Comparison of ENCODE assay signal across 8 mouse cellular contexts in the genomic region with DNA sequence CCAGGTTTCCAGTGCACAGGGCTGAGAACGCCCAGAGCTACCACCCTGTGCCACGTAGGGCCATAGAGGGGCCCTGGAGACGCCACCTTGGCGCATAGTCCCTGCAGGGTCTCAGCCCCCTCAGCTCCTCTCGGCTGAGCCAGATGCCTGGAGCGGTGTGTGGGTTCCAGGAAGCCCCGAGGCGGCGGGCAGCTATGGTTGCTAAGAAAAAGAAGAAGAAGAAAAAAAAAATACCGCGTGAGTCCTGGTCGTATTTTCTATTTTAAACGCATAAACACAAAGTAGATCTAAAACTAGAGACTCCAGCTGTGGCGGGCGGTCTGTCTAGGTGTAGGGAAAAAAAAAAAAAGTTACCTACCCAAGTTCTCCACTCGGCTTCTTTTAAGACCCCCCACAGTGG. TPM values are rescaled to one million over a fixed set of nuclear protein-coding genes. Genes with fewer than 3 reads are reported as not detected.
DNase-seq lines count a peak whose midpoint lies in the region; ATAC-seq and TF ChIP-seq lines count a peak whose summit lies in the region.

No protein-coding gene starts in this region.

- H3K4me3 ChIP-seq in hindbrain, embryonic 10.5 days = peak overlapping the region; percentile 56
- H3K4me3 ChIP-seq in hindbrain, embryonic 14.5 days (replicated peaks; ENCODE audit: low read length) = no peak overlapping the region
- no peak overlapping the region; the same call in 1 of the 2 replicates for H3K4me3 ChIP-seq in limb, embryonic 11.5 days (ENCODE audit: low read depth, low read length)
- H3K4me3 ChIP-seq in stomach, postnatal 0 days (ENCODE audit: low read depth, low read length) = no peak overlapping the region

- no peak for TF ChIP-seq EP300 in stomach, postnatal 0 days (optimal IDR thresholded peaks at IDR 0.05)

- no peaks in the 10 kb centered on the region for H3K36me3 ChIP-seq in hindbrain, embryonic 10.5 days
- no peaks in the 10 kb centered on the region for H3K36me3 ChIP-seq in hindbrain, embryonic 14.5 days (replicated peaks; ENCODE audit: control insufficient read depth, insufficient read depth)
- H3K36me3 ChIP-seq in limb, embryonic 11.5 days (ENCODE audit: control insufficient read depth, insufficient read depth, low read length) = no peaks in the 10 kb centered on the region
- no peaks in the 10 kb centered on the region for H3K36me3 ChIP-seq in stomach, postnatal 0 days (ENCODE audit: control insufficient read depth, insufficient read depth, low read length)

- H3K4me2 ChIP-seq in hindbrain, embryonic 14.5 days (replicated peaks) = no peak overlapping the region
- no peak overlapping the region for H3K4me2 ChIP-seq in limb, embryonic 11.5 days (ENCODE audit: low read depth, severe bottlenecking)
- H3K4me2 ChIP-seq in stomach, postnatal 0 days (replicated peaks; ENCODE audit: low read depth) = peak overlapping the region; percentile 70

- WGBS in hindbrain, embryonic 10.5 days = 46% methylated on average over 16 of the region's 16 CpGs
- 51% methylated on average over 16 of the region's 16 CpGs for WGBS in hindbrain, embryonic 14.5 days
- WGBS in limb, embryonic 11.5 days = 46% methylated on average over 16 of the region's 16 CpGs
- 53% methylated on average over 16 of the region's 16 CpGs for WGBS in stomach, postnatal 0 days

- no peak for ATAC-seq in hindbrain, embryonic 14.5 days (ENCODE audit: low FRiP score)
- no peak for ATAC-seq in limb, embryonic 11.5 days (ENCODE audit: insufficient number of reproducible peaks, low FRiP score, low TSS enrichment, low read depth)
- no peak for ATAC-seq in stomach, postnatal 0 days (ENCODE audit: low FRiP score, low TSS enrichment)

- H3K9ac ChIP-seq in hindbrain, embryonic 14.5 days = no peak overlapping the region
- H3K9ac ChIP-seq in limb, embryonic 11.5 days (ENCODE audit: low read length) = peak overlapping the region; percentile 34
- H3K9ac ChIP-seq in stomach, postnatal 0 days (ENCODE audit: low read length) = no peak overlapping the region

- H3K27ac ChIP-seq in hindbrain, embryonic 10.5 days = no peak overlapping the region
- H3K27ac ChIP-seq in hindbrain, embryonic 14.5 days = no peak overlapping the region
- no peak overlapping the region for H3K27ac ChIP-seq in limb, embryonic 11.5 days (replicated peaks; ENCODE audit: low read depth, low read length)
- H3K27ac ChIP-seq in stomach, postnatal 0 days (replicated peaks) = no peak overlapping the region

- H3K27me3 ChIP-seq in hindbrain, embryonic 10.5 days (ENCODE audit: insufficient read depth, poor library complexity, severe bottlenecking) = peaks cover 20% of the 10 kb centered on the region
- no peaks in the 10 kb centered on the region for H3K27me3 ChIP-seq in hindbrain, embryonic 14.5 days (ENCODE audit: control insufficient read depth, insufficient read depth, low read length)
- 0 out of 2 replicates have a peak, but pooled peaks cover 2% of the 10 kb centered on the region for H3K27me3 ChIP-seq in limb, embryonic 11.5 days (ENCODE audit: control insufficient read depth, insufficient read depth, low read length)
- H3K27me3 ChIP-seq in stomach, postnatal 0 days (ENCODE audit: control insufficient read depth, insufficient read depth, low read length) = no peaks in the 10 kb centered on the region

- H3K9me3 ChIP-seq in hindbrain, embryonic 10.5 days = no peaks in the 10 kb centered on the region
- no peaks in the 10 kb centered on the region for H3K9me3 ChIP-seq in hindbrain, embryonic 14.5 days (ENCODE audit: control insufficient read depth, low read length)
- no peaks in the 10 kb centered on the region for H3K9me3 ChIP-seq in limb, embryonic 11.5 days (ENCODE audit: control insufficient read depth, low read length)
- no peaks in the 10 kb centered on the region for H3K9me3 ChIP-seq in stomach, postnatal 0 days (ENCODE audit: control insufficient read depth, low read length)

- no peak for TF ChIP-seq CTCF in stomach, postnatal 0 days (IDR thresholded peaks at IDR 0.05; ENCODE audit: low read depth)

- H3K4me1 ChIP-seq in hindbrain, embryonic 10.5 days (replicated peaks) = peaks cover 39% of the 10 kb centered on the region
- 0 out of 2 replicates have a peak, but pooled peaks cover 15% of the 10 kb centered on the region for H3K4me1 ChIP-seq in hindbrain, embryonic 14.5 days (replicated peaks; ENCODE audit: control insufficient read depth, insufficient read depth, low read length)
- 0 out of 2 replicates have a peak, but pooled peaks cover 3% of the 10 kb centered on the region for H3K4me1 ChIP-seq in limb, embryonic 11.5 days (ENCODE audit: control insufficient read depth, insufficient read depth, low read length)
- 0 out of 2 replicates have a peak, but pooled peaks cover 5% of the 10 kb centered on the region for H3K4me1 ChIP-seq in stomach, postnatal 0 days (replicated peaks; ENCODE audit: control insufficient read depth, insufficient read depth)

- no peak for DNase-seq in hindbrain, embryonic 10.5 days (ENCODE audit: low spot score)
- DNase-seq in hindbrain, embryonic 14.5 days (ENCODE audit: low spot score) = no peak
- peak; percentile 32 for DNase-seq in thymus, postnatal 4 days
- no peak for DNase-seq in thymus, postnatal 14 days
- DNase-seq in limb, embryonic 11.5 days (ENCODE audit: low spot score) = no peak
- DNase-seq in stomach, postnatal 0 days (ENCODE audit: low spot score) = no peak
- DNase-seq in adrenal gland, postnatal 10 days = no peak
- DNase-seq in frontal cortex, postnatal 14 days (ENCODE audit: low spot score in 2 of 2) = no peak

RNA-seq across cellular contexts. Expression of a gene that starts 37.2 kb away (rescaled TPM):
- 6.2 and 8.1 TPM in 2 replicates for polyA plus RNA-seq in hindbrain, embryonic 10.5 days (2016; fragmentation: Nextera tagmentation; extraction: Ambion mirVana)
- polyA plus RNA-seq in hindbrain, embryonic 14.5 days (2014; fragmentation: Nextera tagmentation; extraction: Ambion mirVana) = 9.5 and 10.0 TPM in 2 replicates
- polyA plus RNA-seq in limb, embryonic 11.5 days (2014; fragmentation: Nextera tagmentation; extraction: Ambion mirVana) = 5.0 and 5.7 TPM in 2 replicates
- 11.8 and 12.3 TPM in 2 replicates for polyA plus RNA-seq in stomach, postnatal 0 days (2015; fragmentation: Nextera tagmentation; extraction: Ambion mirVana)
- 1 to 10 TPM; 2.1 to 2.3 TPM for total RNA-seq in adrenal gland, postnatal 10 days (2021)
